Mouse (Mus musculus): ENCODE measurements around the gene Phf3.
"Not testable (repeated sequence)": the region's sequence is repeated elsewhere in the genome, so short reads cannot be mapped to it uniquely, and the experiment has no call there.

Phf3 gene

DNA sequence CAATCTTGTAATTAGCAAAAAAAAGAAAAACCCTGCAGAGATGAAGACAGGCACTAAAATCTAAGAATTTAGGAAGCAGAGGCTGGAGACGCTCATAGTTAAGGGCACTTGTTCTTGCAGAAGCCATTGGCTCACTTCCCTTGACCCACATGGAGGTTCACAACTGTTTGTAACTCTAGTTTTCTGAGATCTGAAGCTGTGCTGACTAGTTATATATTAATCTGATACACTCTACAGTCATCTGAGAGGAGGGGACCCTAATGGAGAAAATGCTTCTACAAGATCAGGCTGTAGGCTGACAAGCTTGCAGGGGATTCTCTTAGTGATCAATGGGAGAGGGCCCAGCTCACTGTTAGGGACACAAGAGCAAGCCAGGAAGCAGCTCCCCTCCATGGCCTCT, 58.1 kb downstream of the Phf3 start:
- peak; percentile 25 for DNase-seq

DNA sequence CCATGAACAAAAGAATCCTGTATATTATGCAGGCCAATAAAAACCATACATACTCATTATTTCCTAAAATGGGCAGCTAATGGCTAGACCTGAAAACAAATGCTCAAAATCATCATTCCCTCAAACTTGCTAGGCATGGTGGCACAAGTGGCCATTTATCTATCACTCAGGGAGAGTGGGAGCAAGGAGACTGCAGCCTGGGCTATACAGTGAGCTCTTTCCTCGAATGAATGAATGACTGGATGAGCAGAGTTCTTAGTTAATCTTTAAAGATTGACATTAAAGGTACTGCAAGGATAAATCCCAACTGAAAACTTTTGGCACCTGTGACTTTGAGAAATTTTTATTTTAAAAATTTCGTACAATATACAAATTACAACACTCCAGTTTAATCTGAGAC, 58.7 kb downstream of the Phf3 start:
- no peak for DNase-seq

DNA sequence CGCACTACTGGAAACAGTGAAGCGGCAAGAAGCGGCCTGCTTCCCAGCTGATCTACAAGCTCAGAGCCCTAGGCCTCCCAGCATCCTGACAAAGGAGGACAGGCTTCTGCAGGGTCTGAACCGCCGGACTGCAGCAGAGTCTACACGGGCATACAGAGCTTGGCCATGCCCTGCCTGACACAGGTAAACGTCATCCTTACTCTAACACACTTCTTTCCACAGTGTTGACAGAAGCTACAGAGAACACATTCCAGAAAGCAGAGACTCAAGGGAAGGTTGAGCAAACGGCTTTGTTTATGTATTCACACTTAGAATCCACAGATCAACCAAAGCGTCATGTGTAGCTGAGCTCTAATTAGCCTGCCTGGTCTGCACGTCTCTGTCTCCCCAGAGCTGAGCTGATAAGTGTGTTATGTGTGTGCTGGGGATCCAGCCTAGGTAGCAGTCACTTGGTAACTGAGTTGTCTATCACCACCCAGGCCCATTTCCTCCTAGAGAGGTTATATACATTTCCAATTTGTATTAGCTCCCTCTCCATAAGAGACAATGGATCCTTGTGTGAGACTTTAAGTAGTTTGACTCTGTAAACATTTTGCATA, 65.5 kb downstream of the Phf3 start:
- no peak for DNase-seq

DNA sequence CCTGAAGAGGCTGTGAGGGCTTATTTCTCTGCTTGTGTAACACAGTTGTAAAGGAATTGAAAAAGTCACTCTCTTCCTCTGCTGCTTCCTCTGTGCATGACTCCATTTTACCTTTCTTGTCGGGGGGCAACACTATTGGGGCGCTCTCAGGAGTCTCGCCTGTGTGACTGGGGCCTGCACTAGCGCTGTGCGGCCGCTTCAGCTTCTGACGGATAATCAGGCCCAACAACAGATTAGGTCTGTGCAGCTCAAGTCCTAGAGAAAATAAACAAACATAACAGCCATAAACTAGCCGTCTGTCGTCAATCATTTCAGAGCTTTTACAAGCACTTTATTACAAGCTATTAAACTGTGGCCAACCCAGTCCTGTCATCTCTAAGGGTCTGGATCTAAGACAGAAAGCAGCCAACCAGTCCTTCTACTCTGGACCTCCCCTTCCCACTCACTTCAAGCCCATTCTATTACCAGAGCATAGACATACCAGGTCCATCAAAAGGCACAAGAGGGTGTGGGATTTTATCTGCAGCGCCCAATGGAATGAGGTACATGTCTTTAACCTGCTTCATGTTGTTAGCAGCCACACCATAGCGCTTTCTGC, 67.9 kb downstream of the Phf3 start:
- DNase-seq, result no peak

DNA sequence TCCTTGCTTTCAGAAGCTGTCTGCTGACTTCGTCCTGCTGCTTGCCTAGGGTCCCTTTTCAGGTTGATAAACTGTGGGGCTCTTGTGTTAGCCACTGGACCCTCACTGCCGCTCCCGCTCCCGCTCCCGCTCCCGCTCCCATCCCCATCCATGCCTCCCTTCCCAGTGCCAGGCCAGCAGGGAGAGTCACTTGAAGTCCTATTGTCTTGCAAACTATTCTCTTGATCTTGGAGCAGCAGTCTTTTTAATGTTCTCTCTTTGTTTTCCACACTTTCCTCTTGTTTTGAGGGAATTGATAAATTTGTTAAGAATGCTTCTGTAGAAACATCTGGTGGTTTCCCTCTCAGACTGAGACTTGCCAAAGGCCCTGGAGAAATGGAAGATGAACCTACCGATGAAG, 68.8 kb downstream of the Phf3 start:
- no peak for DNase-seq

DNA sequence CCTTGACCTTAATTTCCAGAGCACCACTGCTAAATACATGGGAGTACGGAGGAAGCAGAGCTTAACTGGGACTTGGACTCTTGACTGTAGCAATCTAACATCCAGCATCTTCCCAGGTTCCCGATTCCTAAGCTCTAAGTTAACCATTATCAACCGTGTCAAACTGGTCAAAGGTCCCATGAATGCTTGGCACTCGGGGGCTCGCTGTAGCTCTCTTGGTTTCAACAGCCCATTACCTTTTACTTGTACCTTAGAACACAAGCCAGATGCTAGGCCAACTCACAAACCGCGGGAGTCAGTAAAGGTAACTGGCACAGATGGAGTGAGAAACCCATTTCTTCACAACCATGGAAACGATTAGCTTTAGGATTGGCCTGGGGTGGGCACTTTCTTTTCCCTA, 71.8 kb downstream of the Phf3 start:
- peak; percentile 55 for DNase-seq

DNA sequence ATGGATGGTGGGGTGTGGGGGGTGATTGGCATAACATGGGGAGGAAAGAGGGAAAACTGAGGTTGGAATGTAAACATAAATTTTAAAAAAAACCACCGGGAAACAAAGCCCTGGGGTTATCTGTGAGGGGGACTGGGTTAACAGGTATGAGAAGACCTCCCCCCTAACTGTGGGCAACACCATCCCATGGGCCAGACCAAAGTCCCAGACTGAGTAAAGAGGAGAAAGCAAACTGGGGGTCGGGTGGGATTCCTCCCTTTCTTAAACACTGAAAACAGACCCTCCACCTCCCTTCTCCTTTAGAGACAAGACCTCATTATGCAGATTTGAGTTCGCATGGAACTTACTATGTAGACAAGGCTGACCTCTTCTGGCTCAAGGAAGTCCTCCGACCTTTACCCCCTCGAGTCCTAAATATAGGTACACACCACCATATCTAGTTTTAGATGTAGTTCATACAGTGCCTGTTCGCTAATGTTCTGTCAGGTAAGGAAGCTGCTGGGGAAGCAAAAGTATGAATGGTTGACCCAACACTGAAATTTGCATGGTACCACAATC, 74.4 kb downstream of the Phf3 start:
- no peak for DNase-seq

DNA sequence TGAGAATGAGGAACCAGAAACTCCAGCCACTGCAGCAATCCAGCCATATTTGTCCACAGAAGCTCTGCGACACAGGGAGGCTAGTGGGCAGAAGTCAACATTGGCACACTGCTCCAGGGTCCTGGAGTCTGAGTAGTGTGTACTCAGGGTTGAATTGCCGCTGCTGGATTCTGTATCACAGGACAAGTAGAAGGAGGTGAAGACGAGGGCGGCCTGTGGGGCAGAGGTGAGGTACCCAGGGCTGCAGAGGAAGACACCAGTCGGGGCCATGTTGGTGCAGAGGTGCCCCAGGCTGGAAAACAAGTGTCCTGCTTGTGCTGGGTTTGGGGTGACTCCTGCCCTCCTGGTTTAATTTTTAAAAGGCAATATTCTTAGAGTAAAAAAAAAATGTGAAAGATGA, 79.1 kb downstream of the Phf3 start:
- no peak for DNase-seq

DNA sequence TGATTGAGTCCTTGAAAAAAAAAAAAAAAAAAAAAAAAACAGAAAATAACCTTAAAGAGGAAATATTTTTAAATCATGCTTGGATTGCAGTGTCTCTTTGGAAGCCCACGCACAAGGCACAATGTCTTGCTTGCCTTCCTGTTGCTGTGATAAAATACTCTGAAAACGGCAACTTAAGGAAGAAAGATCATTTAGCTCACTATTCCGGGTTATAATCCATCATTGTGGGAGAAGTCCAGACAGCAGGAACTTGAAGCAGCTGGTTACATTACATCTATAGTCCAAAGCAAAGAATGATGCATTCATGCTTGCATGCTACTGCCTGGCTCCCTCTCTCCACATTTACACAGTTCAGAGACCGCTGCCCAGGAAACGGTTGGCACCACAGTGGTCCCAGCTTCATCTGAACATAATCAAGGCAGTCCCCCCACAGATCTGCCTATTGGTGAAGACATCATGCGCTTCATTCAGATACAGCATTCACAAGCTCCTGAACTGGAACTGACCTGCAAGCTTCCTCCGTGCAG, 80.3 kb downstream of the Phf3 start:
- DNase-seq, result no peak

DNA sequence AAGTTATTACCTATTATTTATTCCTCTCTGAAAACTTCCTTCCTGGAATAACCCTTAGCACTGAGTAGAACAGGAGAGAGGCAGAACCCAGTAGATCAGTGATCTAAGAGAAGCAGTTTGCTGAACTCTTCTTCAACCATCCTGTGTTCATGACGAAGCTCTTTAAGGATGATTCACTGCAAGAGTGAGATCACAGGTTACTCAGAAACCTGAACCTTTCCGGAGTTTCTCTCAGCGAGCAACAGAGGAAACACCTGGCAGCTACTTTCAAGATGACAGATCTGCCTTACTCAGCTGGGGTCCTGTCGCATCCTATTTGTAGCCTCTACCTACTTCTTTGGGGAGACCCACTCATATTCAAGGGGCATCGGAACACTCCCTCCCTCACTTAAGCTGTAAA, 80.8 kb downstream of the Phf3 start:
- no peak for DNase-seq

DNA sequence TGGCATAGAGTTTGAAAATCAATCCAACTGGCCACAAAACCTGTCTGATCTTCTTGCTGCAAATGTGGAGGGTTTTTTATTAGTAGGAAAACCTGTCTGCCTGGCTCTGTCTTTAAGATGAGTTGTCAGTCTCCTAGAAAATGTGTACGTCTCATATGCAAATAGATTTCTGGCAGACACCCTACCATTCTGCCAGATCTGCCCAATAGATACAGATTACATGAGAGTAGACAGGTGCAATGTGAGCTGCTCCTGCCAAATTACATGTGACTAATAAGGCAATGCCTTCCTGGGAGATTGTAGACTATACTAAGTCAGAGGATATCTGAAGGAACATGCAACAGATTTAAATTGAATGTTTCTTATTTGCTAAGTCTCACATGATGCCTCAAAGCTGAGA, 83.5 kb downstream of the Phf3 start:
- DNase-seq, result no peak

DNA sequence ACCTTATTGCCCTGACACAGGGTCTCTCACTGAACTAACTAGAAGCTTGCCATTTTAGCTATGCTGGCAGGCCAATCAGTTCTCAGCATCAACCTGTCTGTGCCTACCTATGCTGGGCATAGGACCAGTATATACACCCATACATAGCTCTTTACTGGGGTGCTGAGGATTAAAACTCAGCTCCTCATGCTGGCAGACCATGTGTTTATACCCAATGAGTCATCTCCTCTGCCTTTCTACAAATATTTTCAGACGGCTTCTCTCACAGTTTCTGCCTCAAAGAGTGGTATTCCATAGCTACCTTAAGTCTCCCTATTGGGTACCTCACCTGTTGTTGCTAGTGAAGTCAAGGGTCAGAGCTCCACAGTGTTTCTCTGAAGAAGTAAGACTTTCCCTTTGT, 84.0 kb downstream of the Phf3 start:
- no peak for DNase-seq

DNA sequence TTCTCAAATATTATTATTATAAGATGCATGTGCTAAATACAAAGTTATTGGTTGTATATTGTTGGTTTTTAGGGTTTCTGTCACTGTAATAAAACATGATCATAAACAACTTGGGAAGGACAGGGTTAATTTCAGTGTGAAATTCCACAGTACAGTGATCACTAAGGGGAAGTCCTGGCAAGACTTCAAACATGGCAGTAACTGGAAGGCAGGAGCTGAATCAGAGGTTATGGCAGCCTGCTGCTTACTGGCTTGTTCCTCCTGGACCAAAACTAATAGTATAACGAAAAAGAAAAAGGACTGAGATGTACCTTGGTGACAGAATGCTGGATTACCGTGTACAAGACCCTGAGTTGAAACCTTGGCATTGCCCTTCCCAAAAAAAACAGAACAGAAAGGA, 84.7 kb downstream of the Phf3 start:
- no peak for DNase-seq

DNA sequence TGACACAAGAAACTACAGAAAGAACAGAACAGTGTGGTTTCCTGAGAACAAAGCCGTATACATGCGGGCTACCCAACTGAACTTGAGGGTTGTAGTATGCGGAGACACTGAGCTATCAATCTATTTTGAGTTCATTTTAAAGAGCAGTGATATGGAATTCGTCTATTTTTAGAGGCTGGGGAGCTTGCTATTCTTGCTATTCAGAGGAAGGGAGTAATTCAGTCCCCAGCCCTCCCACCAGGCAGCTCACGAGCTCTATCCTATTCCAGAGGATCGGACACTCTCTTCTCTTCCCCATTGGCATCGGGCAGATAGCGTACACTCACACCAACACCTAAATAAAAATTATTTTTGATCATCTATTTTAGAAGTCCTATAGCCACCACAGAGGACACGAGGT, 87.1 kb downstream of the Phf3 start:
- DNase-seq, result no peak

DNA sequence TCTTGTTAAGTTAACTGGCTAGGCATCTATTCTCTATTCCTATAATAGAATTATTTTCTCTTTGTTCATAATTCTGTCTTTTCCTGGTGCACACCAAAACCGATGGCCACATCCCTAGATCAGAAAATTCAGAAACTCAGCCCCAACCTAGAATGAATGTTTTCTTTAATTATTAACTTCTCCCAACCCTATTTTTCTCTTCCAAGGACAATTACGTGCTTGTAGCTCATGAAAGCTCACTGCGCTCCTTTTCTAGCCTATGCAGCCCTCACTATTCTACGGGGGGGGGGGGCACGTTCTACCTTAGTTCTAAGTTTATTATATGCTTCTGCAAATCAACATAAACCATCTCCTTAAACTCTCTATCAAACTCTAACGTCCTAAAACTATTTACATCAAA, 90.0 kb downstream of the Phf3 start:
- DNase-seq, result no peak

DNA sequence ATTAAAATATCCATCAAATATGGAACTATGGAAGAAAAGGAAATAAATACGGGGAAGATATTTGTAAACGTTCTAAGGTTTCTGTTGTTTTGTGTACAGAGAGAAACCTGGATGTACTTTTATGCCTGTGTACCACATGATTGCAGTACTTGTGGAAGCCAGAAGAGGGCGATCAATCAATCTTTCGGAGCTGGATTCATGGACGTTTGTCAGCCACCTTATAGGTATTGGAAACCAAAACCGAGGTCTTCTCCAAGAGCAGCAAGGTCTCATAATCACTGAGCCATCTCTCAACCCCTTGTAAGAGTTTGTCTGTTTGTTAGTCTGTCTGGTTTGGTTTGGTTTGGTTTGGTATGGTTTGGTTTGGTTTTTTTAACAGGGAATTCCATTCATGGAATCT, 93.4 kb downstream of the Phf3 start:
- DNase-seq, result peak; percentile 57

DNA sequence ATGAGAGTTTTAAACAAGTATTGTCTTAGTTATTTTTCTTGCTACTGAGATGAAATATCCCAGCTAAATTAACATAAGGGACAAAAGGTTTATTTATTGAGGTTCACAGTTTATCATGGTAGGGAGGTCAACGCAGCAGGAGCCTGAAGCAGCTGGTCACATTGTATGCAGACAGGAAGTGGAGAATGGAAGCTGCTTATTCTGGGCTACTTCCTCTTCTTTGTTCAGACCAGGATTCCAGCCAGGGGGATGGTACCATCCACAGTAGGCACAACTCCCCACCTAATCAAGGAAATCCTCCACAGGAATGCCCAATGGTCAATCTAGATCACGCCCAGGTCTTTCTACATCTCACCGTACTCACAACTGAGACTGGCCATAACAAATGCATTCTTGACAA, 94.2 kb downstream of the Phf3 start:
- DNase-seq, result no peak

DNA sequence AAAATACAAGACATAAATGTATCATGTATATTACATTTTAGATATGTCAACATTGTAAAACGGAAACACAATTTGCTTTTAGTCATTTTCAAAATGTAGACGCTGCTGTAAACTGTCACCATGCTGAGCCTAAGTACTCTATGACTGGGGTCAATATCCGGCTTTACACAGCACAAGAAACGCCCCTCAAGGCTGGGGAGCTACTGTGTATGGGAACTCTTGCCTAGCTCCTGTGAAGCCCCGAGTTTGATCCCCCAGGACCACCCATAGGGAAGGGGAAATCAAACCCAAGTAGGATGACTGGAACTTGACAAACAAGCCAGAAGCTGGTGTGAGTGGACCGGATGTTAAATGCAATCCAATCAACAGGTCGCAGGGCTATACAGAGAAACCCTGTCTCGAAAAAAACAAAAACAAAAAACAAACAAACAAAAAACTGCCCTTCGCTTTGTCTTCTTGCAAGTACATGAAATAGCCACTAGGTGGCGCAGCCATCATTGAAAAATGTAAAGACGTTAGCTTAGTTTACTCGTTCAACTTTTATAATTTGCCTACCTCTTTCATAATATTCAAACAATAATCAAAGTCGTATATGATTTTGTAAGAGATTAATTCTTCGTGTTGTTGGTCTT, 95.2 kb downstream of the Phf3 start:
- DNase-seq, result no peak

DNA sequence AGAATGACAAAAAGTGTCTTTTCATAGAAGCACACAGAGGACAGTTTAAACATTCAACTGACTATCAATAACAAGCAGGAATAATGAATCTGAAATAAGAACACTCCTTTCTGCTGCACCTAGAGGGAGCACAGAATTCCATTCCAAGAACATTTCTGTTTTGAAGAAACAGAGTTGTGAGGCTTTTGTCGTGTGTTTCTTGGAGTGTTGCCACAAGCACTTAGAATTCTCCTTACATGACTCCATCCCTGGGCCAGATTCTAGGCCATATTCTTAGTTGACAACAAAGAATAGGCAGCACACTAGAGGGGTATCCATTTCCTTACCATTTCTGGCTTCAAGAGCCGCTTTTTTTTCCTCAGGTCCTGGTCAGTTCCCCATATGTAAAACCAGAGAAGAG, 97.5 kb downstream of the Phf3 start:
- DNase-seq, result no peak

DNA sequence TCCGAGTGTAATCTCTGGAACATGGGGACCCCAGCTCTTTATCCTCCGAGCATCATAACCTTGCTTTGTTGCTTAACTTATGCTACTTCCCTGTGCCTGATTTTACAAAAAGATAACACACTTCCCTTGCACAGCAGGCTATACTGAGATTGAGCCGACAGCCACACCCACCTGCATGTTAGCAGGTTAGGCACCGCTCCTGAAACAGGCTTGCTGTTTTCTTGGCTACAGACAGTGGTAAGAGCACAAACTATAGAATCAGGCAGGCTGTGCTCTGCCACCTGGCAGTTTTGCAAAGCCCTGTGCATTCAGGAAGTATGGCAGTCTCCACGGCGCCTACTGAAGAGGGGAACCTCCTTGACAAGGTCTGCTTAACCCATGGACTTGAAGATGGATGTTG, 100.1 kb downstream of the Phf3 start:
- DNase-seq, result no peak

DNA sequence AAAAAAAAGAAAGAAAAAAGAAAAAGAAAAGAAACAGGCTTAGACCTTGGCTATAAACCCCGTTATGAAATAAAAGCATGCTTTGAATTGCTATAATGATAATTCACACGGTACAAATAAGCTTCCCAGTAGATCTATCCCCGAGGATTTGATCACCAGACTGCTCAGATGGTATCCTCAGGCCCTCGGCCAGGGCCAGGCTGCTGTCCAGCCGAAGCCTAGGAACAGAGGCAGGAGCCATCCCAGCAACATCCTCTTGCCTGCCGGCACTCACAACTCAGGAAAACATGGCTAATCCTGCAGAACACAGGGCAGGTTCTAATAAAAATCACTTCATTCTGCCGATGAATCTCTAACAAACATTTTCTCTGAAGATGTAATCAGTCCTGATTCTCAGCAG, 100.9 kb downstream of the Phf3 start:
- no peak for DNase-seq

DNA sequence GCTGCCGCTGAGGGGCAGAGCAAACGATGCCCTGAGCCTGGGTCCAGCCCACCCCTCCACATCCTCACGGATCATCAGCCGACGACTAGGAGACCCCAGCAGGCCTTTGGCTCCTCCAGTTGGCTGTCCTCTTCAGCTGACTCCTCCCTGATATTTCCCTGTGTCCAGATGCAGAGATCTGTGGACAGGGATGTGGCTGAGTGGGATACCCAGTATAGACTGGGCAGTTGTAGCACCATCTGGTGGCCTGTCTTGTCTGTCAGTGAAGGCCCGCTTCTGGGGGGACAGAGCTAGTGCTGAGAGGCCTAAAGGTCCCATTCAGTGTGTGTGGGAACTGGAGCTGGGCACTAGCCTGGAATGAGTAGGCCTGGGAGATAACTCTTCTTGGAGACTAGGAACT, 101.9 kb downstream of the Phf3 start:
- peak; percentile 16 for DNase-seq

DNA sequence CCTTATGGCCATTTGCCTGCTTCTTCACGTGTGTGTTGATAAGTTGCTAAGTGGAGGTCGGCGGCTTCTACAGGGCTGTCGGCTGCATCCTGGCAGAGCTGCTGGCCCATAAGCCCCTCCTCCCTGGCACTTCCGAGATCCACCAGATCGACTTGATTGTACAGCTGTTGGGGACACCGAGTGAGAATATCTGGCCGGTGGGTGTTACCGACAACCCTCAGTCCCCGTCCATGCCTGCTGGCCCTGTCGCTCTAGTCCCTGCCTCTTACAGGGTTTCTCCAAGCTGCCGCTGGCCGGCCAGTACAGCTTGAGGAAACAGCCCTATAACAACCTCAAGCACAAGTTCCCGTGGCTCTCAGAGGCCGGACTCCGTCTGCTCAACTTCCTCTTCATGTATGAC, 103.1 kb downstream of the Phf3 start:
- not testable (repeated sequence) for DNase-seq

DNA sequence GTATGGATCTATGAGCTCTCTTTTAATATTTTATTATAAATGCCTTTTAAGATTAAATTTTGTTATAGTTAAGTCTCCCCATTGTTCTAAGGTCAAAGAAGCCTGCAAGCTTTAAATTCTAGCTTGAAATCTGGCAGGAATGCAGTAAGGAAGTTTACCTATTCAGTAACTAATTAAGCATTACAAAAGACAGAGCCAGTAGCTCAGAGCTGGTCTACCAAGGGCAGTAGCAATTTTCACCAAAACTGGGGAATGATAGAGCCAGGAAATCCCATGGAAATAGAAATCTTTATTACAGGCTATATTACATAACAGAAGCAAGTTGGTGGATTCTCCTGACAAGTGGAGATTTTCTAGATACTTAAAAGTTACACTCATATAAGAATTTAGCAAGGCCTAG, 116.9 kb downstream of the Phf3 start:
- DNase-seq, result no peak
